Mouse (Mus musculus): ENCODE data around the gene Trim54.

GRCm38 (mm10) chr5:31080059-31080794 lies 36.3 kb upstream of the Trim54 start:
- no peak for TF ChIP-seq CTCF (IDR thresholded peaks at IDR 0.05; ENCODE audit: control insufficient read depth, insufficient read depth, insufficient read length)
- TF ChIP-seq CEBPB (IDR thresholded peaks at IDR 0.05; ENCODE audit: low read depth), result no peak
- no peak for TF ChIP-seq MYOD1 (IDR thresholded peaks at IDR 0.05; ENCODE audit: control insufficient read depth, insufficient read length, low read depth)
- no peak for TF ChIP-seq MAX (IDR thresholded peaks at IDR 0.05)

Data from C2C12 (cell line).